ENCODE assay signal across 17 mouse cellular contexts in genomic region chr5:37976943-37977434, GRCm38 (mm10).
"Had no signal": no experiment of that assay in that cellular context is flagged by ENCODE, and none has a peak within 500 bp of the region (broad histone marks: within the 10 kb centered on the region; RNA-seq: fewer than 3 reads in every experiment).

No protein-coding gene starts in this region.

- H3K4me3 ChIP-seq: lung, embryonic 15.5 days; megakaryocyte, embryonic 14.5 days; midbrain, embryonic 13.5 days; midbrain, embryonic 15.5 days; neural tube, embryonic 12.5 days; stomach, embryonic 15.5 days had no signal

- H3K4me1 ChIP-seq: lung, embryonic 15.5 days; megakaryocyte, embryonic 14.5 days; midbrain, embryonic 13.5 days; midbrain, embryonic 15.5 days; neural tube, embryonic 12.5 days; stomach, embryonic 15.5 days had no signal

- H3K27me3 ChIP-seq: lung, embryonic 15.5 days; neural tube, embryonic 12.5 days; stomach, embryonic 15.5 days had no signal

- H3K36me3 ChIP-seq: lung, embryonic 15.5 days; midbrain, embryonic 13.5 days; midbrain, embryonic 15.5 days; neural tube, embryonic 12.5 days; stomach, embryonic 15.5 days had no signal

- ATAC-seq: lung, postnatal 0 days; midbrain, embryonic 13.5 days; midbrain, embryonic 15.5 days had no signal

- H3K27ac ChIP-seq: lung, embryonic 15.5 days; macrophage; midbrain, embryonic 13.5 days; midbrain, embryonic 15.5 days; neural tube, embryonic 12.5 days; stomach, embryonic 15.5 days; stomach, postnatal 0 days had no signal

- H3K9me3 ChIP-seq: lung, embryonic 15.5 days; midbrain, embryonic 13.5 days; midbrain, embryonic 15.5 days; neural tube, embryonic 12.5 days; stomach, embryonic 15.5 days had no signal

- H3K9ac ChIP-seq: lung, embryonic 15.5 days; midbrain, embryonic 13.5 days; midbrain, embryonic 15.5 days; neural tube, embryonic 12.5 days; stomach, embryonic 15.5 days had no signal

- DNase-seq: lung, adult 2 months; lung, postnatal 14 days; lung, postnatal 36 days; right cerebral cortex, postnatal 14 days; thymus, adult 2 months; thymus, postnatal 25 days; thymus, postnatal 4 days had no signal

- H3K4me2 ChIP-seq: lung, embryonic 15.5 days; midbrain, embryonic 11.5 days; midbrain, embryonic 13.5 days; midbrain, embryonic 15.5 days; neural tube, embryonic 12.5 days; stomach, embryonic 15.5 days had no signal
